Mouse (Mus musculus): ENCODE measurements at regions not wholly inside any gene's neighbourhood (a gene's known extent, or its start where the extent isn't known, plus 50 kb on each side); places are given as distances from the start of the nearest gene placed in this dataset.
A peak's percentile ranks its signal among the peaks of the same experiment; 100 is the strongest.

DNA sequence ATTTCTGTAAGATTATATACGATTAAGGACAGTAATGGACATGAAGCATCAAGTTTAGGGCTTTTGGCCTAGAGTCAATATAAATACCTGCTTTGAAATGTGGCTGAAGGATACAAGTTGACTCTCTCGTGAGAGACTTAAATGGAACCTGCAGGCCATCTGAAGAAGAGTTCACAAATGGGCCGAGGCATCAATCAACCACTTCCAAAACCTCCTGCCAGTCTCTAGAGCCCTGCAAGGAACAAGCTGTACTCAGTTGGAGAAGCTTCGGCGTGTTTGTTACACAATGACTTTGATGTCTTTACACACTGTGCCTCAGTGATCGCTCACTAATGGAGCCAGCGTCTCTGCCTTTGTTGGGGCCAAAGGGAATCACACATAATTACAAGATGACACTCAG, 146.1 kb upstream of the Ccnd2 start:
- no peak for DNase-seq (ENCODE audit: low read depth, low spot score)

- no peak for DNase-seq (ENCODE audit: low read depth, low spot score)
Measured at GRCm38 (mm10) chr6:127311192-127312054, 135.2 kb upstream of the Parp11 start.

GRCm38 (mm10) chr6:127317309-127317708, 129.3 kb upstream of the Parp11 start:
- no peak for DNase-seq (ENCODE audit: low read depth, low spot score)

DNA sequence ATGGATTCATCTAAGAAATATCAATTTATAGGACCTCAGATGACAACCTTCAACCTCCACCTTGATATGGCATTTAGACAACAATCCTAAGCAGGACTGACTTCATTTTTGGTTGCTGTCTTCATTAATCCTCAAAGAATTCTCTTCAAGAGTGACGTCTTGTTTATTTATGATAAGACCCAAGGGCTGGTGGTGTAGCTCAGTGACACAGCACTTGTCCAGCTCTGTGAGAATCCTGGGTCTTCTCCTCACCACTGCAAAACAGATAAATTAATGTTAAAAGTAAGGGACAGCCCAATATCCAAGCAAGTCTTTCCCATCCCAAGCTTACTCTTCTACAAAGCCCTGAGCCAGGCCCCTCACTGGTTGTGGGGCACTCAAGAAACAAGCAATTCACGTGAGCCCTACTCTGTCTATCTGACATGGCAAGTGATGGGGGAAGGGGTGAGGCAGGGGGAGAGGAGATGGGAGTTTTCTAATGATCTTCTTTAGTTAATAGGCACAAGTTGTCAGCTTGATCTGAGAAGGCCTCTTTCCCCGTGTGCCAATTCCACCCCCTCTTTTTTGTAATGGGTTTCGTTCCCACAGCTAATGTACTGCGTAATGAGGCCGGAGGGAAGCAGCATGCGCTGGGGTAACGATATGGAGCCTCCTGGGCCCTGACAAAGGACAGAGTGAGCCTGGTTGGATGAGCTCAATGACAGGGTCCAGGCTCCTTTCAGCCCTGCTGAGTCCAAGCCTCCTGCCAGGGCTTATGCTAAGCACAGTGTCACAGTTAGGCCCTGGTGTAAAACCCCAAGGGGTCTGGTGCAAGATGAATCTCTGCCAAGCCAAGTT, 127.7 kb upstream of the Parp11 start:
- DNase-seq (ENCODE audit: low read depth, low spot score), result no peak

DNA sequence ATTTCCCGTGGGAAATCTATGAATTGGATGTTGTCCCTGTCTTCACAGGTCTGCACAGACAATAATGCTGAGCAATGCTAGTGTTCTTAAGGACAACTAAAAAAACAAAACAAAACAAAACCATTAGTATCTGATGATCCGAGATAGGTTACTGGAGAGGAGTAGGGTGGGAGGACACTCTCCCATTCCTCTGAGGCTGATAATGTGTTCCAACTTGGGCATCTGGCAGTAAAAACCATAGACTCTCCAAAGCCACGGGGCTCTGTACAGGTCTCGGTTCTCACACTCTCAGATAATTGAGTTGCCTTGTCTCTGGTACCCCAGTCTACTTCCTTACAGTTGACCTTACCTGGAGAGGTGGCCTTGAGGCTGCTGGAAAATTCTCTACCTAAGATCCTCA, 126.0 kb upstream of the Parp11 start:
- no peak for DNase-seq (ENCODE audit: low read depth, low spot score)

DNA sequence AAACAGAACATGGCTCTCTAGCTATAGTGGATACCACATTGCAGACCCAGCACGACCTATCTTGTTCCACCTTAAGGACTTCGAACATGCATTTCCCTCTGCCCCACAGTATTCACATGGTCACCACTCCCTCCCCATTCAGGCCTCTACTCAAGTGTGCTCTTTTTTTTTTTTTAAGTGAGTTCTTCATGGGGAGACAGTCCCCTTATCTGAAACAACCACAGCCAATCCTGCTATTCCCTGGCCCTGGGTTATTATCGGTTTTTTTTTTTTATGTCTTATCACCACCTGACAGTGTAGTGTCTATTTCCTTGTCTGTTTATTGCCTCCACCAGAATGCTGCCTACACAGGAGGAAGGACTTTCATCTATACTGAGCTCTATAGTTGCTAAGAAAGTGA, 125.6 kb upstream of the Parp11 start:
- DNase-seq (ENCODE audit: low read depth, low spot score), result no peak

- no peak for DNase-seq (ENCODE audit: low read depth, low spot score)
Measured at GRCm38 (mm10) chr6:127322398-127322797, 124.2 kb upstream of the Parp11 start.

DNA sequence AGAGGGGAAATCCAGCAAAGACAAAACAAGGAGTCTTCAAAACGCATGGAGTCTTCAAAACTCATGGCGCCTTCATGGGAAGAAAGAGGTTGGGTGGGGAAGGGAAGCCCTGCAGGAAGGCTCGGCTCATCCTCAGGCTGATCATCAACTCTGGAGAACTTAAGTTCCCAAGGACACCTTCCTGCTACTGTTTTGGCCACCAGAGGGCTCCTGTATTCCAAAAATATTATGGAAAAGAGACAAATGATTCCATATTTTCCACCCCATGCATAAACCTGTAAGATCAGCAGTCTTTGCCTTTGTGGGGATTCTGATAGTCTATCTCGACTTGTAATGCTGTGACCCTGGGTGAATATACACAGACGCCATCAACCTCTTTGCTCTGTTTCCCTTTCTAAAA, 121.7 kb upstream of the Parp11 start:
- peak; percentile 17 for DNase-seq (ENCODE audit: low read depth, low spot score)

GRCm38 (mm10) chr6:127325596-127326332, 120.9 kb upstream of the Parp11 start:
- no peak for DNase-seq (ENCODE audit: low read depth, low spot score)

- DNase-seq (ENCODE audit: low read depth, low spot score), result no peak
Measured at GRCm38 (mm10) chr6:127326333-127326729, 120.3 kb upstream of the Parp11 start.

GRCm38 (mm10) chr6:127329191-127330014, 117.2 kb upstream of the Parp11 start:
- no peak for DNase-seq (ENCODE audit: low read depth, low spot score)

DNA sequence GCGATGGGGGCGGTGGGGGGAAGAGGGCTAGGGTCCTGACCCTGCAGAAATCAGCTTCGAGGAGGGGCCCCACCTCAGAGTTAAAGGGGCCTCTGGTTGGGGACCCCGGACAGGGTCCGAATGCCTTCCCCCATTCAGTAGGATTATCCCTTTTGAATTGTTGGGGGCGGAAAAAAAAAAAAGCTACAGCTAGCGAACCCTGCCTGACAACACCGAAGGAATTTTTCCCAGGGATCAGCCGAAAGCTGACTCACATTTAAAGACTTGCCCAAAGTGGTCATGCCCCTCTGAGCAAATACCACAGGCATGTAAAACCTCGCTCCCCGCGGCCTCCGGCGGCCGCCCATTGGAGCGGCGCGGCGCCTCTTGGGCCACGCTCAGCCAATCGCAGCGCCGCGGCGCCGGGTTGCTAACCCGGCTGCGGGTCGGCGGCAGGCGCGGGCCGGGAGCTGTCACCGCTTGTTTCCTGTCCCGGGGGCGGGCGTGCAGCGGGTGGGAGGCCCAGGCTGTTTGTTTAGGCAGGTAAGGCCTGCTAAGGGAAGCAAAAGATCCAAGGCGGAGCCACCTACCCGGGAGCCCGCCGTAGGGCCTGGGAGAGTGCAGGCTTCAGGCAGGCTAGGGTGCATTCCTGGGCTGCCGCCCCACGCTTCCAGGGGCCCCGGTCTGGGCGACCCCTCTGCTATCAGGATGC, 116.5 kb upstream of the Parp11 start:
- DNase-seq (ENCODE audit: low read depth, low spot score), result peak; percentile 79

DNA sequence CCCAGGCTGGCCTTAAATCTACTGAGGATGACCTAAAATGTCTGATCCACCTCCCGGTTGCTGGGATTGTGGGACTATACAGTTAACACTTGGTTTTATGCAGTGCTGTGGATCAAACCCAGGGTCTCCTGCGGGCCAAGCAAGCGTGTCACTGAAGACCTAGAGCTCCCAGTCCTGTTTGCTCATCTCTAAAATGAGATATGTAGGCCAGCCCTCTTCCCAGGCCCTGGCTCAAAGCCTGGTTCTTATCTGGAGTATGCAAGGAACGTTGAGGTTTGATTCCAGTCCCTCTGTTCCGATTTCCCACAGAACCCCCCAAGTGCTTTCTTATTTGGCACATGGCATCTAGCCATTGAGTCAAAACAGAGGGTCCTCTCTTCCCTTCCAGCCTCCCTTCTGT, 115.5 kb upstream of the Parp11 start:
- no peak for DNase-seq (ENCODE audit: low read depth, low spot score)

GRCm38 (mm10) chr6:127334256-127334655, 112.4 kb upstream of the Parp11 start:
- no peak for DNase-seq (ENCODE audit: low read depth, low spot score)

- peak; percentile 16 for DNase-seq (ENCODE audit: low read depth, low spot score)
Measured at GRCm38 (mm10) chr6:127335462-127335886, 111.2 kb upstream of the Parp11 start.

DNA sequence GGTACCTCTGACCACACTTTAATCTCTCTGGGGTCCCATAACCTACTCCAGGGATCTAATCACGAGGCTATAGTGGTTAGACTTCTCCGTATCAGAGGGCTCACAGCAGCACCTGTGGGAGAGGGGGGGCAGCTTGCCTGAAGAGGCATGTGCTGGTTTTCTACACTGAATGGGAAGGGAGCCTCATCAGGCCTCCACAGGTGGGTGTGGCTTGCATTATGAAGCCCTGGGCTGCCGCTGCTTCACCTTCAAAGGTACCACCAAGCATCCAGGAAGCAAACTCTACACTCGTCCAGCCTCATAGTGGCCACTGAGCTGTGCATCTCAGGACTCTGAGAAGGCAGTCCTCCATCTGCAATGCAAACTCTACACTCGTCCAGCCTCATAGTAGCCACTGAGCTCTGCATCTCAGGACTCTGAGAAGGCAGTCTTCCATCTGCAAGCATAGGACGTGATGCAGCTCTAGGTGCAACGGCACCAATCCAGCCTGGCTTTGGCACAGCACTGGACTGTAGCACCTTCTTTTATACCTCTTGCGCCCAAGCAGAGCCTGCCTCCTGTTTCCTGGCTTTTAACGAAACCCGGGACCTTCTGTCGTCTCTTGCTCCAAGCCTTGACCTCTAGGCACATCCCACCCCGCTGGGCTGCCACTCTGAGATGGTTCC, 110.5 kb upstream of the Parp11 start:
- peak; percentile 55 for DNase-seq (ENCODE audit: low read depth, low spot score)

DNA sequence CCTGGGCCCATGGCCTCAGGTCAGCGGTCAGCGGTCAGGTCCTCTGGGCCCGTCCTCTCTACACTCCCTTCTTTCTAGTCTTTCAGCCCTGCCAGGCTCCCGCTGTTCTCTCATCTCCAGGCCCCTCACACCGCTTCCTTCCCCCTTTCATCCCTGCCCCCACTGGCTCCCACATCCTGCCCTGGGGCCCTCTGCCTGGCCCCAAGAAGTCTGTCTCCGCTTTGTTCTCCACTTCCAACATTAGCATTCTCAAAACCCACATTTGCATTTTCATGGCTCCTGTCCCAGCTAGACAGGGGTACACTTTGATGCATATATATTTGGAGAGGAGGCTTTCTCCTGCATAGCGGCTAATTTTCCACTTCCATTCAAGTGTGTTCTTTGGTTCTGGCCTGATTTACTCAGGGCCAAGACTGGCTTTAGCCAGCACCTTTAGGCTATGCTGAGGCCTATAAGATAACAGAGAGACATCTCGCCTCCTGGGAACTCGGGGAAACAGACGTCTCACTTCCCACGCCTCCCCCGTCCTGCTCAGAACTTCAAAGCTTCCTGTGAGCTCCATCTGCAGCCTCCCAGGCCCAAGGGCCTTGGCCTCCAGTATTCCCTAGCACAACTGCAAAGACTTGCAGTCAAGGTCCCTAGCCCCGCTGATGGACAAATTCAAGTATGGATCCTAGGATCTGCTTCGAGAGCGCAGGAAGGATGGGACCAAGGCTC, 109.8 kb upstream of the Parp11 start:
- DNase-seq (ENCODE audit: low read depth, low spot score), result peak; percentile 99

GRCm38 (mm10) chr6:127337398-127337871, 109.2 kb upstream of the Parp11 start:
- no peak for DNase-seq (ENCODE audit: low read depth, low spot score)

GRCm38 (mm10) chr6:127338412-127338811, 108.2 kb upstream of the Parp11 start:
- DNase-seq (ENCODE audit: low read depth, low spot score), result no peak

Measured in ES-CJ7 (cell line).